Mouse (Mus musculus): ENCODE data around the gene Pard3b. TPM values are rescaled to one million over a fixed set of nuclear protein-coding genes. Genes with fewer than 3 reads are reported as not detected.

Gene Pard3b
- total RNA-seq, 2 experiments from 2014 or later = 1.4 to 2.0 TPM

GRCm38 (mm10) chr1:62511681-62512080 is 873.1 kb downstream of the Pard3b start:
- ATAC-seq (replicated peaks; ENCODE audit: low FRiP score, low TSS enrichment, poor library complexity, severe bottlenecking) = no peak

- ATAC-seq (replicated peaks; ENCODE audit: low FRiP score, low TSS enrichment, poor library complexity, severe bottlenecking) = no peak
These were observed 880.1 kb downstream of the Pard3b start for GRCm38 (mm10) chr1:62518621-62519213.

- no peak for ATAC-seq (replicated peaks; ENCODE audit: low FRiP score, low TSS enrichment, poor library complexity, severe bottlenecking)
These were observed 882.7 kb downstream of the Pard3b start for GRCm38 (mm10) chr1:62521368-62521767.

- ATAC-seq (replicated peaks; ENCODE audit: low FRiP score, low TSS enrichment, poor library complexity, severe bottlenecking) = no peak
These were observed 884.1 kb downstream of the Pard3b start for GRCm38 (mm10) chr1:62522761-62523160.

GRCm38 (mm10) chr1:62527788-62528187 is 889.2 kb downstream of the Pard3b start:
- ATAC-seq (replicated peaks; ENCODE audit: low FRiP score, low TSS enrichment, poor library complexity, severe bottlenecking) = no peak

GRCm38 (mm10) chr1:62529941-62530340 is 891.3 kb downstream of the Pard3b start:
- no peak for ATAC-seq (replicated peaks; ENCODE audit: low FRiP score, low TSS enrichment, poor library complexity, severe bottlenecking)

- ATAC-seq (replicated peaks; ENCODE audit: low FRiP score, low TSS enrichment, poor library complexity, severe bottlenecking) = no peak
These were observed 894.0 kb downstream of the Pard3b start for GRCm38 (mm10) chr1:62532426-62533126.

- no peak for ATAC-seq (replicated peaks; ENCODE audit: low FRiP score, low TSS enrichment, poor library complexity, severe bottlenecking)
These were observed 910.3 kb downstream of the Pard3b start for GRCm38 (mm10) chr1:62548953-62549352.

- no peak for ATAC-seq (replicated peaks; ENCODE audit: low FRiP score, low TSS enrichment, poor library complexity, severe bottlenecking)
These were observed 911.9 kb downstream of the Pard3b start for GRCm38 (mm10) chr1:62550546-62550945.

- ATAC-seq (replicated peaks; ENCODE audit: low FRiP score, low TSS enrichment, poor library complexity, severe bottlenecking) = no peak
These were observed 912.9 kb downstream of the Pard3b start for GRCm38 (mm10) chr1:62551516-62551915.

- ATAC-seq (replicated peaks; ENCODE audit: low FRiP score, low TSS enrichment, poor library complexity, severe bottlenecking) = no peak
These were observed 917.2 kb downstream of the Pard3b start for GRCm38 (mm10) chr1:62555838-62556237.

GRCm38 (mm10) chr1:62562987-62563386 is 924.4 kb downstream of the Pard3b start:
- ATAC-seq (replicated peaks; ENCODE audit: low FRiP score, low TSS enrichment, poor library complexity, severe bottlenecking) = no peak

GRCm38 (mm10) chr1:62564245-62565119 is 925.9 kb downstream of the Pard3b start:
- no peak for ATAC-seq (replicated peaks; ENCODE audit: low FRiP score, low TSS enrichment, poor library complexity, severe bottlenecking)

- no peak for ATAC-seq (replicated peaks; ENCODE audit: low FRiP score, low TSS enrichment, poor library complexity, severe bottlenecking)
These were observed 926.6 kb downstream of the Pard3b start for GRCm38 (mm10) chr1:62565120-62565809.

- no peak for ATAC-seq (replicated peaks; ENCODE audit: low FRiP score, low TSS enrichment, poor library complexity, severe bottlenecking)
These were observed 928.0 kb downstream of the Pard3b start for GRCm38 (mm10) chr1:62566596-62566995.

- no peak for ATAC-seq (replicated peaks; ENCODE audit: low FRiP score, low TSS enrichment, poor library complexity, severe bottlenecking)
These were observed 938.4 kb downstream of the Pard3b start for GRCm38 (mm10) chr1:62576939-62577590.

- ATAC-seq (replicated peaks; ENCODE audit: low FRiP score, low TSS enrichment, poor library complexity, severe bottlenecking) = no peak
These were observed 940.6 kb downstream of the Pard3b start for GRCm38 (mm10) chr1:62579024-62579765.

- no peak for ATAC-seq (replicated peaks; ENCODE audit: low FRiP score, low TSS enrichment, poor library complexity, severe bottlenecking)
These were observed 941.8 kb downstream of the Pard3b start for GRCm38 (mm10) chr1:62580314-62580935.
